Mouse (Mus musculus): Measurements from ENCODE around the gene Fgfr2. TPM values are rescaled to one million over a fixed set of nuclear protein-coding genes. Genes with fewer than 3 reads are reported as not detected.

Gene Fgfr2
- polyA plus RNA-seq, 1 experiment, result 114 TPM

- peaks cover 5% of the 10 kb centered on the region for H3K4me1 ChIP-seq (ENCODE audit: control insufficient read depth, insufficient read depth, low read length)
- no peak overlapping the region for H3K4me3 ChIP-seq (replicated peaks; ENCODE audit: extremely low read depth, low read depth, low read length)
- DNase-seq, result peak; percentile 94
- WGBS, result 14% methylated on average over 5 of the region's 5 CpGs
- TF ChIP-seq CTCF (IDR thresholded peaks at IDR 0.05; ENCODE audit: insufficient read depth, low read length), result no peak
- no peak for TF ChIP-seq POLR2A (IDR thresholded peaks at IDR 0.05; ENCODE audit: borderline replicate concordance, extremely low read depth, low read depth, low read length)
Observed at GRCm38 (mm10) chr7:130977794-130978521, 2145.2 kb downstream of the Fgfr2 start.

- DNase-seq, result no peak
- peaks cover 5% of the 10 kb centered on the region for H3K4me1 ChIP-seq (ENCODE audit: control insufficient read depth, insufficient read depth, low read length)
- TF ChIP-seq CTCF (IDR thresholded peaks at IDR 0.05; ENCODE audit: insufficient read depth, low read length) (no peak), POLR2A (IDR thresholded peaks at IDR 0.05; ENCODE audit: borderline replicate concordance, extremely low read depth, low read depth, low read length) (no peak)
- H3K4me3 ChIP-seq (replicated peaks; ENCODE audit: extremely low read depth, low read depth, low read length), result no peak overlapping the region
- WGBS, result 65% methylated on average over 13 of the region's 13 CpGs
Observed at GRCm38 (mm10) chr7:130976305-130976935, 2146.7 kb downstream of the Fgfr2 start.

- 77% methylated on average over 9 of the region's 9 CpGs for WGBS
- DNase-seq, result no peak
Observed at GRCm38 (mm10) chr7:130972767-130973166, 2150.4 kb downstream of the Fgfr2 start.

GRCm38 (mm10) chr7:130969507-130969906, 2153.6 kb downstream of the Fgfr2 start:
- Histone ChIP-seq H3K4me1 (ENCODE audit: control insufficient read depth, insufficient read depth, low read length) (peaks cover 3% of the 10 kb centered on the region; the same call in 1 of the 2 replicates), H3K4me3 (replicated peaks; ENCODE audit: extremely low read depth, low read depth, low read length) (no peak overlapping the region)
- WGBS, result 36% methylated on average over 3 of the region's 3 CpGs
- no peak for DNase-seq
- TF ChIP-seq CTCF (IDR thresholded peaks at IDR 0.05; ENCODE audit: insufficient read depth, low read length) (no peak), POLR2A (IDR thresholded peaks at IDR 0.05; ENCODE audit: borderline replicate concordance, extremely low read depth, low read depth, low read length) (no peak)

More at GRCm38 (mm10) chr7:130972767-130973166, 2150.4 kb downstream of the Fgfr2 start:
- no peak for TF ChIP-seq POLR2A (IDR thresholded peaks at IDR 0.05; ENCODE audit: borderline replicate concordance, extremely low read depth, low read depth, low read length)
- TF ChIP-seq CTCF (IDR thresholded peaks at IDR 0.05; ENCODE audit: insufficient read depth, low read length), result no peak
- H3K4me1 ChIP-seq (ENCODE audit: control insufficient read depth, insufficient read depth, low read length), result peaks cover 5% of the 10 kb centered on the region
- H3K4me3 ChIP-seq (replicated peaks; ENCODE audit: extremely low read depth, low read depth, low read length), result no peak overlapping the region

GRCm38 (mm10) chr7:130969076-130969475, 2154.1 kb downstream of the Fgfr2 start:
- DNase-seq, result no peak
- 62% methylated on average over 5 of the region's 5 CpGs for WGBS
- TF ChIP-seq POLR2A (IDR thresholded peaks at IDR 0.05; ENCODE audit: borderline replicate concordance, extremely low read depth, low read depth, low read length) (no peak), CTCF (IDR thresholded peaks at IDR 0.05; ENCODE audit: insufficient read depth, low read length) (no peak)
- H3K4me1 ChIP-seq (ENCODE audit: control insufficient read depth, insufficient read depth, low read length), result peaks cover 3% of the 10 kb centered on the region; the same call in 1 of the 2 replicates
- H3K4me3 ChIP-seq (replicated peaks; ENCODE audit: extremely low read depth, low read depth, low read length), result no peak overlapping the region

GRCm38 (mm10) chr7:130968537-130968936, 2154.6 kb downstream of the Fgfr2 start:
- Histone ChIP-seq H3K4me3 (replicated peaks; ENCODE audit: extremely low read depth, low read depth, low read length) (no peak overlapping the region), H3K4me1 (ENCODE audit: control insufficient read depth, insufficient read depth, low read length) (peaks cover 3% of the 10 kb centered on the region; the same call in 1 of the 2 replicates)
- no peak for TF ChIP-seq POLR2A (IDR thresholded peaks at IDR 0.05; ENCODE audit: borderline replicate concordance, extremely low read depth, low read depth, low read length)
- TF ChIP-seq CTCF (IDR thresholded peaks at IDR 0.05; ENCODE audit: insufficient read depth, low read length), result no peak
- DNase-seq, result no peak
- 48% methylated on average over 7 of the region's 7 CpGs for WGBS

GRCm38 (mm10) chr7:130967901-130968300, 2155.2 kb downstream of the Fgfr2 start:
- WGBS, result 81% methylated on average over 6 of the region's 6 CpGs
- H3K4me3 ChIP-seq (replicated peaks; ENCODE audit: extremely low read depth, low read depth, low read length), result no peak overlapping the region
- H3K4me1 ChIP-seq (ENCODE audit: control insufficient read depth, insufficient read depth, low read length), result peaks cover 3% of the 10 kb centered on the region; the same call in 1 of the 2 replicates
- DNase-seq, result no peak
- TF ChIP-seq CTCF (IDR thresholded peaks at IDR 0.05; ENCODE audit: insufficient read depth, low read length) (no peak), POLR2A (IDR thresholded peaks at IDR 0.05; ENCODE audit: borderline replicate concordance, extremely low read depth, low read depth, low read length) (no peak)

- Histone ChIP-seq H3K4me1 (ENCODE audit: control insufficient read depth, insufficient read depth, low read length) (peaks cover 3% of the 10 kb centered on the region; the same call in 1 of the 2 replicates), H3K4me3 (replicated peaks; ENCODE audit: extremely low read depth, low read depth, low read length) (no peak overlapping the region)
- 74% methylated on average over 6 of the region's 6 CpGs for WGBS
- no peak for DNase-seq
- no peak for TF ChIP-seq POLR2A (IDR thresholded peaks at IDR 0.05; ENCODE audit: borderline replicate concordance, extremely low read depth, low read depth, low read length)
- TF ChIP-seq CTCF (IDR thresholded peaks at IDR 0.05; ENCODE audit: insufficient read depth, low read length), result no peak
Observed at GRCm38 (mm10) chr7:130966876-130967275, 2156.3 kb downstream of the Fgfr2 start.

GRCm38 (mm10) chr7:130966451-130966850, 2156.7 kb downstream of the Fgfr2 start:
- no peak for TF ChIP-seq CTCF (IDR thresholded peaks at IDR 0.05; ENCODE audit: insufficient read depth, low read length)
- no peak for TF ChIP-seq POLR2A (IDR thresholded peaks at IDR 0.05; ENCODE audit: borderline replicate concordance, extremely low read depth, low read depth, low read length)

More at GRCm38 (mm10) chr7:130966451-130966850, 2156.7 kb downstream of the Fgfr2 start:
- DNase-seq, result no peak
- H3K4me3 ChIP-seq (replicated peaks; ENCODE audit: extremely low read depth, low read depth, low read length), result no peak overlapping the region
- whole genome bisulfite sequencing, result 83% methylated on average over 5 of the region's 5 CpGs
- peaks cover 3% of the 10 kb centered on the region; the same call in 1 of the 2 replicates for H3K4me1 ChIP-seq (ENCODE audit: control insufficient read depth, insufficient read depth, low read length)
